In the genomic region with DNA sequence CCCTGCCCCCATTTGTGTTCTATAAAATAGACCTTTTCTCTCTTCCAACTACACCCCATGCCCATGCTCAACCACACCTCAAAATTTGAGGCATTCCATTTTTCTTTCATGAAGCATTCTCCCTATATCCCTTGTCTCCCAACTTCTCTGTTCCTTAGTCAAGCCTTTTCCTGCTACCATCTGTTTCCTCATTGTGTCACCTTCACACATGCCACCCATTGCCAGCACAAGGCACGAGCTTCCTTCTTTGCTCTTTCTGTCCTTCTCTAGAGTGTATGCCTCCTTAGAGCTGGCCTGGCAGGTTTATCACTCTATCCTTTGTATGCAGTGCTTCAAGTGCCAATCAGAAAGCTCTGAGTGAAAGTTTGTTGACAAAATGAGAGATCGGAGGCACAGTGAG, we compare ENCODE assay signal across 17 mouse cellular contexts.
"Had no signal": no experiment of that assay in that cellular context is flagged by ENCODE, and none has a peak within 500 bp of the region (broad histone marks: within the 10 kb centered on the region; RNA-seq: fewer than 3 reads in every experiment).

No protein-coding gene starts in this region.

- DNase-seq: cerebellum, adult 9-11 months; cerebellum, postnatal 10 days; cerebellum, postnatal 14 days; cerebellum, postnatal 25 days; embryo, embryonic 11 days; forebrain, postnatal 0 days; gastrocnemius, adult 2 months; gastrocnemius, postnatal 10 days; gastrocnemius, postnatal 14 days; gastrocnemius, postnatal 25 days; gastrocnemius, postnatal 36 days; heart, adult 18-20 months; heart, adult 2 months had no signal

- ATAC-seq: forebrain, embryonic 13.5 days; forebrain, embryonic 14.5 days; forebrain, embryonic 15.5 days; forebrain, embryonic 16.5 days; forebrain, postnatal 0 days had no signal
